Mouse (Mus musculus): ENCODE data around the gene 1700003E16Rik.

GRCm38 (mm10) chr6:83117165-83117438 is 39.1 kb upstream of the 1700003E16Rik start:
- TF ChIP-seq EP300 (IDR thresholded peaks at IDR 0.05; ENCODE audit: insufficient read depth, low read depth, low read length), result no peak
- no peak for TF ChIP-seq POLR2A (IDR thresholded peaks at IDR 0.05; ENCODE audit: insufficient read depth, low read length)

Measured in ES-Bruce4 (cell line).